Mouse (Mus musculus): Measurements from ENCODE around the gene Lrfn4.
"Not testable (repeated sequence)": the region's sequence is repeated elsewhere in the genome, so short reads cannot be mapped to it uniquely, and the experiment has no call there.

- TF ChIP-seq CTCF (IDR thresholded peaks at IDR 0.05; ENCODE audit: extremely low read depth, insufficient read length, insufficient replicate concordance, low read depth, low read length); POLR2A (IDR thresholded peaks at IDR 0.05; ENCODE audit: low read depth, low read length): not testable (repeated sequence)
These were observed 28.7 kb downstream of the Lrfn4 start for GRCm38 (mm10) chr19:4586783-4587182.
